Mouse (Mus musculus) heart, embryonic 12.5 days (tissue): ENCODE measurements around the gene Eif5. TPM values are rescaled to one million over a fixed set of nuclear protein-coding genes. Genes with fewer than 3 reads are reported as not detected.
"Not testable (repeated sequence)": the region's sequence is repeated elsewhere in the genome, so short reads cannot be mapped to it uniquely, and the experiment has no call there.

ENCODE experiments used
- ATAC-seq: fragments of 200-750 bp; cut with Nextera tagmentation; 2 replicates; pipeline ENCODE4 v1.8.0; 2017; ENCODE audit warnings: moderate TSS enrichment, moderate library complexity; ENCODE audit not compliant: insufficient number of reproducible peaks, low FRiP score
- H3K27ac ChIP-seq: fragments of 300-500 bp; sonication (generic); 2 replicates; pipeline ENCODE4 v1.5.1; 2016; ENCODE audit warnings: mild to moderate bottlenecking, moderate library complexity; ENCODE audit not compliant: poor library complexity, severe bottlenecking
- H3K27me3 ChIP-seq: fragments of 300-500 bp; sonication (generic); replicated peaks from 2 replicates; pipeline ENCODE4 v1.6.1; 2016; ENCODE audit warnings: mild to moderate bottlenecking, moderate library complexity
- H3K36me3 ChIP-seq: fragments of 300-500 bp; sonication (generic); 2 replicates; pipeline ENCODE4 v1.6.1; 2016; ENCODE audit warnings: mild to moderate bottlenecking, moderate library complexity
- H3K4me1 ChIP-seq: fragments of 300-500 bp; sonication (generic); replicated peaks from 2 replicates; pipeline ENCODE4 v1.6.1; 2016; ENCODE audit warnings: mild to moderate bottlenecking
- H3K4me2 ChIP-seq: fragments of 300-500 bp; sonication (generic); 2 replicates; pipeline ENCODE4 v1.6.1; 2016; ENCODE audit warnings: mild to moderate bottlenecking, moderate library complexity
- H3K4me3 ChIP-seq: fragments of 300-500 bp; sonication (generic); 2 replicates; pipeline ENCODE4 v1.5.1; 2016; ENCODE audit warnings: mild to moderate bottlenecking
- H3K9ac ChIP-seq: fragments of 300-500 bp; sonication (generic); 2 replicates; pipeline ENCODE4 v1.6.1; 2016; ENCODE audit warnings: mild to moderate bottlenecking, moderate library complexity
- H3K9me3 ChIP-seq: fragments of 300-500 bp; sonication (generic); replicated peaks from 2 replicates; pipeline ENCODE4 v1.6.1; 2016; ENCODE audit warnings: mild to moderate bottlenecking, moderate library complexity
- WGBS: fragments of 180-500 bp; shearing (Covaris S2); methylation state at CpG from one replicate; pipeline ENCODE4 v1.1.7; 2016; 5-methylcytosine and 5-hydroxymethylcytosine counted together
- polyA plus RNA-seq: library from polyadenylated mRNA; unstranded; fragments of >200 nt; fragmentation: Nextera tagmentation; extraction: Ambion mirVana; gene quantifications from 2 replicates; pipeline ENCODE4 v1.2.1, GENCODE M21; 2016

Gene Eif5
- polyA plus RNA-seq, 1 experiment from 2014 or later: 510 TPM

DNA sequence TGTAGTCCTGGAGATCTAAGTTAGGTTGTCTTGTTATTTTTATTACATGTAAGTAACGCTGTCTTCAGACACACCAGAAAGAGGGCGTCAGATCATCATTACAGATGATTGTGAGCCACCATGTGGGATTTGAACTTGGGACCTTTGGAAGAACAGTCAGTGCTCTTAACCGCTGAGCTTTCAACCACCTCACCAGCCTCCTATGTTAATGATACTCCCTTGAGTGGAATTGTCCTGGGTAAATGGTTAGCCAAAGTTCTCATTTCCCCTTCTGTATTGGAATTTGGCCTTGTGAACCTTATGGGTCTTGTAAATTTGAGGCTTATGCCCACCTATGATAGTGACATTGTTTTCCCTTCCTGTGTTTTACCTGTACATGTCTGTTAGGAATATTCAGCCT is 9.3 kb downstream of the Eif5 start:
- Histone ChIP-seq H3K4me1 (no peaks in the 10 kb centered on the region), H3K9ac (no peak overlapping the region), H3K36me3 (peaks cover 52% of the 10 kb centered on the region), H3K9me3 (no peaks in the 10 kb centered on the region), H3K27me3 (no peaks in the 10 kb centered on the region), H3K4me3 (no peak overlapping the region), H3K4me2 (no peak overlapping the region), H3K27ac (no peak overlapping the region)
- WGBS: 86% methylated on average over 3 of the region's 3 CpGs
- no peak for ATAC-seq

DNA sequence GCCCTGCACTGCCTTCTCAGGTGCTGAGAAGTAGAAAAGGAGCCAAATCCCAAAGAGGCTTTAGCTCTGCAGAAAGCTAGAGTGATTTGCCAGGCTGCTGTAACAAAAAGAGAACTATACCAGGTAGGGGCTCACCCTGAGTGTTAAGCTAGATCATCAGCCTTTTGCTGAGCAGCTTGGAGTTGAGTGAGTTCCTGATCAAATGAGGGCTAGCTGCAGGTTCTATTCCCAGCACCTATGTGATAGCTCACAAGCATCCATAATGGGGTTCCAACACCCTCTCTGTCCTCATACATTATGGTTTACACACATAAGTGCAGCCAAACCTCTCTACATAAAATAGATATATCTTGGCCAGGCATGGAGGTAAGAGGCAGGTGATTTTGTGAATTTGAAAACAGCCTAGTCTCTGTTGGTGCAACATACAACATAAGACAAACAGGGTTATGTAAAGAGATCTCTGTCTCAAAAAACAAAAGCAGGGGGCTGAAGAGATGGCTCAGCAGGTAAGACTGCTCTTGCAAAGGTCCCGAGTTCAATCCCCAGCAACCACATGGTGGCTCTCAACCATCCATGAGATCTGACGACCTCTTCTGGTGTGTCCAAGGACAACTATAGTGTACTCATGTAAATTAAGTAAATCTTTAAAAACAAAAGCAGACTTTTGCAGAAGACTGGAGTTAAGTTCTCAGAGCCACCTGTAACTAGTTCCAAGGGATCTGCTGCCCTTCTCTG is 10.9 kb downstream of the Eif5 start:
- WGBS: 56% methylated on average over 2 of the region's 2 CpGs

DNA sequence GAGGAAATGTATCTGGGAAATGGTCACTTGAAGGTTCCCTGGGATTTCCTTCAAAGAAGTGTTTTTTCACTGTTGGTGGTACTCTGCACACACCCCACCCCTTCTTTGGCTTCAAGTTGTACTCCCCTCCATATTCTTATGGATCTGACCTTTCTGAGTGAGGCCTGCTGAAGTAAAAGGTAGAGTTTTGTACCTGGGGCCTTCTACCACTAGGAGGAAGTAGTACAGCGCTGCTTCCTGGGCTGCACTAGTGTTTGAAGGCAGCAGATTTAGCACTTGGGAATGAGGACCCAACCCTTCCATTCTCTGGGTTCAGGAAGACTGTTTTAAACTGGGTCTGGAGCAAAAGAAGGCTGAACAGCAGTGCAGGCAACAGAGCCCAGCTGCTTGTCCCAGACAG is 12.9 kb downstream of the Eif5 start:
- H3K4me3 ChIP-seq: no peak overlapping the region
- ATAC-seq: no peak
- 48% methylated on average over 1 of the region's 1 CpGs for WGBS

More for the DNA sequence above, 10.9 kb downstream of the Eif5 start:
- Histone ChIP-seq H3K36me3 (peaks cover 36% of the 10 kb centered on the region), H3K4me3 (no peak overlapping the region), H3K4me1 (no peaks in the 10 kb centered on the region), H3K4me2 (no peak overlapping the region), H3K9me3 (no peaks in the 10 kb centered on the region), H3K27ac (no peak overlapping the region), H3K9ac (no peak overlapping the region), H3K27me3 (no peaks in the 10 kb centered on the region)
- no peak for ATAC-seq

DNA sequence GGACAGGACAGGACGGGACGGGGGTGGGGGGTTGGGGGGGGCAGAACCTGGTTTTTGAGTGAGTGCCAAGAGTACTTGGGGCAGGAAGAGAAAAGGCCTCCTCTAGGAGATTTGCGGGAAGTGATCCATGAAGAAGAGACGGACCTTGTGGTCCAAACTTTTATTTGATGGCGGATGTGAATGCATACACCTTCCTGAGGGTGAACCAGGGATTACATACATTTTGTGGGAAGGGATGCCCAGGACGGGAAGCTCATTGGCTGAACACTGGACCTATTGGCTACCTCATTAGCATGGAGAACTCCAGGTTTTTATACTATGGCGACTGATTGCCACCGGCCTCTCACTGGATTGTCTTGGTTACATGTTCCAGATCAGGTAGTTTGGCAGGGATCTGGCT is 14.5 kb downstream of the Eif5 start:
- H3K9me3 ChIP-seq: no peaks in the 10 kb centered on the region
- H3K27me3 ChIP-seq: no peaks in the 10 kb centered on the region
- H3K4me1 ChIP-seq: no peaks in the 10 kb centered on the region

More for the DNA sequence above, 12.9 kb downstream of the Eif5 start:
- H3K9ac ChIP-seq: no peak overlapping the region
- no peaks in the 10 kb centered on the region for H3K9me3 ChIP-seq
- no peak overlapping the region for H3K27ac ChIP-seq
- H3K4me1 ChIP-seq: no peaks in the 10 kb centered on the region
- H3K4me2 ChIP-seq: no peak overlapping the region
- H3K27me3 ChIP-seq: no peaks in the 10 kb centered on the region
- peaks cover 25% of the 10 kb centered on the region for H3K36me3 ChIP-seq

DNA sequence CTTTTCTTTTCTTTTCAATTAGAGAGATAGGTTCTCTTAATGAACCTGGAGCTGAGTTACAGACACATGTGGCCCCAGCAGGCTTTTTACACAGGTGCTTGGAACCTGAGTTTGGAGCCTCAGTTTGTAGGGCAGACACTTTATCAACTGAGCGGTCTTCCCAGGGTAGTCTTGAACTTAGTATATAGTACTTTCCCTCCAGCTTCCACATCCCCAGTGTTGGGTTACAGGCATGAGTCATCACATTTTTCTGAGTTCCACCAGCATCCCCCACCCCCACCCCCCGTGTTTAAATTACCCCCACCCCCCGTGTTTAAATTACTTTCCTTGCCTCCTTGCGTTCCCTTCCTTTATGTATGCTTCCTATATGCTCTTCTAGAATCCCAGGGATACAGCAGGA is 17.5 kb downstream of the Eif5 start:
- H3K36me3 ChIP-seq: no peaks in the 10 kb centered on the region
- H3K4me3 ChIP-seq: no peak overlapping the region
- 64% methylated on average over 4 of the region's 4 CpGs for WGBS
- no peak for ATAC-seq
- no peak overlapping the region for H3K27ac ChIP-seq
- no peak overlapping the region for H3K4me2 ChIP-seq
- H3K9me3 ChIP-seq: no peaks in the 10 kb centered on the region
- H3K9ac ChIP-seq: no peak overlapping the region
- H3K27me3 ChIP-seq: no peaks in the 10 kb centered on the region
- H3K4me1 ChIP-seq: 0 out of 2 replicates have a peak, but pooled peaks cover 5% of the 10 kb centered on the region

More for the DNA sequence above, 14.5 kb downstream of the Eif5 start:
- no peak for ATAC-seq
- 69% methylated on average over 8 of the region's 8 CpGs for WGBS
- H3K27ac ChIP-seq: no peak overlapping the region
- no peak overlapping the region for H3K4me3 ChIP-seq
- H3K9ac ChIP-seq: no peak overlapping the region
- H3K36me3 ChIP-seq: peaks cover 15% of the 10 kb centered on the region
- H3K4me2 ChIP-seq: no peak overlapping the region

DNA sequence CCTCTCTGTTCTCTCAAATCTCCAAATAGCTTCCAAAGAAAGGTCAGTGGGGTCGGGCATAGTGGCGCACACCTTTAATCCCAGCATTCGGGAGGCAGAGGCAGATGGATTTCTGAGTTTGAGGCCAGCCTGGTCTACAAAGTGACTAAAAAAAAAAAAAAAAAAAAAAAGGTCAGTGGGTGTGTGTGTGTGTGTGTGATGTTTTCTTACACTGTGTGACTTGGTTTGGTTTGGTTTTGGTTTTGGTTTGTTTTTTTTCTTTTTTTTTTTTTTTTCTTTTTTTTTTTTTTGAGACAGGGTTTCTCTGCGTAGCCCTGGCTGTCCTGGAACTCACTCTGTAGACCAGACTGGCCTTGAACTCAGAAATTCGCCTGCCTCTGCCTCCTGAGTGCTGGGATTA is 18.1 kb downstream of the Eif5 start:
- WGBS: 72% methylated on average over 5 of the region's 5 CpGs
- H3K36me3 ChIP-seq, H3K27me3 ChIP-seq, H3K27ac ChIP-seq, H3K4me3 ChIP-seq, H3K4me1 ChIP-seq, H3K9me3 ChIP-seq, H3K9ac ChIP-seq, H3K4me2 ChIP-seq, ATAC-seq: not testable (repeated sequence)

DNA sequence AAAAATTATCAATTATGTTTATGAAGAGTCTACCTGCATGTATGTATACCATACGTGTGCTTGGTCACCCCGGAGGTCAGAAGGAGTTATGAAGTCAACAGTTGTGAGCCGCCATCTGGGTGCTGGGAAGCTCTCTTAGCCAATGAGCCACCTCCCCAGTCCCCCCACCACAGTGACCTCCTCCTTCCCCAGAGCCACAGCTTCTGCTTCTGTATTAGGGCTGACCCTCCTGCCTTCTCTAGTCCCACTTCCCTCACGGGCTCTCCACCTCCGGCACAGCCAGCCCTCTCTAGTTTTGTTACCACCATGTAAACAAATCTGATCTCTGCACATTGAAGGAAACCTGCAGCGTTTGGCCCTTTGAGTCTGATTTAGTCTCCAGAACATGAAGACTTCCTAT is 19.7 kb downstream of the Eif5 start:
- H3K4me3 ChIP-seq: no peak overlapping the region
- no peaks in the 10 kb centered on the region for H3K36me3 ChIP-seq
- 67% methylated on average over 6 of the region's 6 CpGs for WGBS

DNA sequence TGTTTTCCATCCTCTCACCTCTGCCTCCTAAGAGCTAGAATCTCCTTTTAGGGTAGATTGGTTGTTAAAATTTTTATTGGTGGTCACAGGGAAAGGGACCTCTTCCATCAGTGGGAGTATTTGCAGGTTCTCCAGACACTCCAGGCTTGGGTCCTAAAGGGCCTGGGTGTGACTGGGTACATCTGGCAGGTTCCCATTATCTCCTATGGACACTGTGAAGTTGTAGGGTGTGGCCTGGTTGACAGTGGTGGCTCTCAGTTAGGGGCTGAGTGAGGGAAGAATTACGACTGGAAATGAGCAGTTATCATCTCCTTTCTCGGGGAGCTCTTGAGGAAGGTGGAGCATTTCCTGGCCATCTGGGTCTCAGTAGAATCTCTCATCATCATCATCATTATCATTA is 20.8 kb downstream of the Eif5 start:
- no peak overlapping the region for H3K4me3 ChIP-seq
- no peak overlapping the region for H3K4me2 ChIP-seq
- peaks cover 19% of the 10 kb centered on the region for H3K4me1 ChIP-seq
- no peaks in the 10 kb centered on the region for H3K9me3 ChIP-seq
- WGBS: 34% methylated on average over 2 of the region's 2 CpGs
- H3K9ac ChIP-seq: no peak overlapping the region
- no peaks in the 10 kb centered on the region for H3K36me3 ChIP-seq
- peak; percentile 89 for ATAC-seq
- no peaks in the 10 kb centered on the region for H3K27me3 ChIP-seq
- no peak overlapping the region for H3K27ac ChIP-seq

More for the DNA sequence above, 19.7 kb downstream of the Eif5 start:
- H3K27me3 ChIP-seq: no peaks in the 10 kb centered on the region
- H3K4me1 ChIP-seq: peaks cover 12% of the 10 kb centered on the region
- H3K9ac ChIP-seq: no peak overlapping the region
- no peak overlapping the region for H3K4me2 ChIP-seq
- ATAC-seq: no peak
- no peaks in the 10 kb centered on the region for H3K9me3 ChIP-seq
- no peak overlapping the region for H3K27ac ChIP-seq

DNA sequence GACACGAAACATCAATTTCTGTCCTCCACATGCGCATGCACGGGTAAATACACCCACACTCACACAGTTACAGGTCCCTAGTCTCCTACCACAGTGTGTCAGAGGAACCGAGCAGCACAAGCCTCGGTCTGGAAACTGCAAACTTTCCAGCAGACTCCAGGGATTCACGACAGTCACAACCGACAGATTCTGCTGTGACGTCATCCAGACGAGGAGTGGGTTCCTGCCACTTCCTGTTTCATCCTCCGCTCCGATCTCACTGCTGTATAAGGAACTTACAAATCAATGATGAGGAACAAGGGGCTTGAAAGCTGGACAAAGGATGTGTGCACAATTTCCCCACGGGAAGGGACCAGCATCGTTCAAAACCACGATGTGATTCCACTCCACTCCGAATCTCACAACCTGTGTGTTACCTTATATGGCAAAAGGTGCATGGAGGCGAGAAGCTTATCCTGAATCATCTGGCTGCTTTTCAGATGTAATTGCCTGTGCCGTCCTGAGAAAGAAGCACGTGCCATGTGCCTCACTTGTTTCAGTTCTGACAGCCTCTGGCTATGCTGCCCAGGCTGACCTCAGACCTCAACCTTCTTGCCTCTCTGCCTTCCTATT is 21.9 kb downstream of the Eif5 start:
- Histone ChIP-seq H3K4me3 (0 out of 2 replicates have a peak overlapping the region, but pooled peaks have one; percentile 3), H3K27me3 (no peaks in the 10 kb centered on the region), H3K4me2 (peak overlapping the region; percentile 44), H3K27ac (no peak overlapping the region), H3K9me3 (no peaks in the 10 kb centered on the region), H3K36me3 (no peaks in the 10 kb centered on the region), H3K4me1 (peaks cover 19% of the 10 kb centered on the region), H3K9ac (no peak overlapping the region)
- ATAC-seq: no peak
- 50% methylated on average over 18 of the region's 18 CpGs for WGBS

DNA sequence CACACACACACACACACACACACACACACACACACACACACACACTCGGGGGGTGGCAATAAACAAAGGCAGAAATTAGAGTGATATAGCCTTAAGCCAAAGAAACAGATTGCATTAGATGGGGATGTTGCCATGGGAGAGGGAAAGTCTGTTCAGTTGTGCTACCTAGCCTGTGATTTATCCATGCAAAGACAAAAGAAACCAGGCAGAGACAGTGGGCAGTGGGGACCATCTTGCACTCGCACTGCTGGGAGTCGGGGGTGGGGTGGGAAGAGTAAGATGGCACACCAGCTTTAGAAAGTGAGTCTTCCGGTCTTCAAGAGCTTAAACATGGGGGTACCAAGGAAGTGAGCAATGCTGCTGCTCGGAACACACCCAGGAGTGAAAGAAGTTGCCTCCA is 22.5 kb downstream of the Eif5 start:
- no peak overlapping the region for H3K4me3 ChIP-seq
- H3K36me3 ChIP-seq: no peaks in the 10 kb centered on the region
- ATAC-seq: no peak
- H3K9ac ChIP-seq: no peak overlapping the region
- peaks cover 19% of the 10 kb centered on the region for H3K4me1 ChIP-seq
- no peaks in the 10 kb centered on the region for H3K9me3 ChIP-seq
- H3K4me2 ChIP-seq: no peak overlapping the region
- 61% methylated on average over 5 of the region's 5 CpGs for WGBS
- no peak overlapping the region for H3K27ac ChIP-seq
- H3K27me3 ChIP-seq: no peaks in the 10 kb centered on the region

DNA sequence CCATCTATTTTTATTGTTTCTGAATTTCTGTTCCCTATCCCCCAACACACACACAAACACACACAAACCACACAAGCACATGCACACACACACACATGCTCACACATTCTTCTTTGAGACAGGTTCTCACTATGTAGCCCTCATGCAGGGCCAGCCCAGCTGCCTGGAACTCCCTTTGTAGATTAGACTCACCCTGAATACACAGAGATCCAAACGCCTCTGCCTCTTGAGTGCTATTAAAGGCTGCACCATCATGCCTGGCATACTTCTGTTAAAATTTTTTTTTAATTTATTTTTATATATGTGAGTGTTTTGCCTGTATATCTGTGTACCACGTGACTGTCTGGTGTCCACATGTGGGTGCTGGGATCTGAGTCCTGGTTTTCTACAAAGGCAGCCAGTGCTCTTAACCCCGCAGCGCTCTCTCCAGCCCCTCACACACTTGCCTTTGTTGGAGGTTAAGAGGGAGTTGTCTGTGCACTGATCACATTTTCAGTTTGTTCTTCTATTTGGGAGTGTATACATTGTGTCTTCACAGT is 24.5 kb downstream of the Eif5 start:
- Histone ChIP-seq H3K9ac (no peak overlapping the region), H3K4me3 (no peak overlapping the region), H3K4me2 (no peak overlapping the region), H3K36me3 (no peaks in the 10 kb centered on the region), H3K9me3 (no peaks in the 10 kb centered on the region), H3K4me1 (peaks cover 19% of the 10 kb centered on the region), H3K27me3 (no peaks in the 10 kb centered on the region), H3K27ac (peak overlapping the region; percentile 62; the same call in 1 of the 2 replicates)
- ATAC-seq: peak; percentile 54; the same call in 1 of the 2 replicates
- WGBS: 27% methylated on average over 4 of the region's 4 CpGs
